Mouse (Mus musculus) cortical plate, adult 2 months (tissue): ENCODE results near the gene Elmod2. TPM values are rescaled to one million over a fixed set of nuclear protein-coding genes. Genes with fewer than 3 reads are reported as not detected.

Experiments
- H3K27ac ChIP-seq: fragments of 200-500 bp; 2 replicates; pipeline ENCODE4 v1.5.1; 2012; ENCODE audit warnings: low read length, control low read depth, inconsistent platforms; ENCODE audit not compliant: insufficient read depth
- H3K4me1 ChIP-seq: fragments of 200-500 bp; 2 replicates; pipeline ENCODE4 v1.6.1; 2011; ENCODE audit warnings: low read length; ENCODE audit not compliant: control insufficient read depth, insufficient read depth
- H3K4me3 ChIP-seq: fragments of 200-500 bp; 2 replicates; pipeline ENCODE4 v1.5.1; 2011; ENCODE audit warnings: mild to moderate bottlenecking, low read length, control low read depth; ENCODE audit not compliant: insufficient read depth
- CTCF ChIP-seq: fragments of 200-500 bp; IDR thresholded peaks from 2 replicates; pipeline ENCODE4 v1.5.1; 2011; ENCODE audit warnings: mild to moderate bottlenecking, control low read depth, low read length; ENCODE audit not compliant: insufficient read depth; ENCODE audit errors: extremely low read depth
- POLR2A ChIP-seq: fragments of 200-500 bp; IDR thresholded peaks from 2 replicates; pipeline ENCODE4 v1.6.1; 2011; ENCODE audit warnings: mild to moderate bottlenecking, low read length, control low read depth; ENCODE audit not compliant: insufficient read depth; ENCODE audit errors: extremely low read depth
- polyA plus RNA-seq: library from polyadenylated mRNA; depleted of rRNA; stranded (reverse); fragments of >200 nt; gene quantifications from 2 replicates; pipeline ENCODE4 v1.2.3, GENCODE M21; 2012; rRNA removed

The Elmod2 gene
- polyA plus RNA-seq, result 9.2 and 9.4 TPM in 2 replicates

GRCm38 (mm10) chr8:83331899-83332697 lies at the start of gene Elmod2:
Elmod2 (minus strand) TSS chr8:83332486.
- Histone ChIP-seq H3K4me3 (peak within 1 kb of the TSS; percentile 72), H3K27ac (peak within 1 kb of the TSS; percentile 34; the same call in 1 of the 2 replicates), H3K4me1 (no peaks in the 10 kb centered on the region)
- no peak for TF ChIP-seq CTCF
- peak; percentile 58; the same call in 1 of the 2 replicates for TF ChIP-seq POLR2A

GRCm38 (mm10) chr8:83381016-83381415 lies 48.7 kb upstream of the Elmod2 start:
- H3K27ac ChIP-seq, result no peak overlapping the region
- H3K4me3 ChIP-seq, result no peak overlapping the region
- H3K4me1 ChIP-seq, result no peaks in the 10 kb centered on the region
- TF ChIP-seq CTCF (no peak), POLR2A (no peak)

GRCm38 (mm10) chr8:83380141-83380540 lies 47.9 kb upstream of the Elmod2 start:
- TF ChIP-seq CTCF (no peak), POLR2A (no peak)
- Histone ChIP-seq H3K27ac (no peak overlapping the region), H3K4me1 (no peaks in the 10 kb centered on the region), H3K4me3 (no peak overlapping the region)

- Histone ChIP-seq H3K27ac (no peak overlapping the region), H3K4me1 (no peaks in the 10 kb centered on the region), H3K4me3 (no peak overlapping the region)
- TF ChIP-seq POLR2A (no peak), CTCF (no peak)
These were observed 44.9 kb upstream of the Elmod2 start for GRCm38 (mm10) chr8:83377231-83377630.

GRCm38 (mm10) chr8:83363156-83363769 lies 31.0 kb upstream of the Elmod2 start:
- H3K4me3 ChIP-seq, result no peak overlapping the region
- TF ChIP-seq POLR2A (no peak), CTCF (no peak)
- no peak overlapping the region for H3K27ac ChIP-seq
- no peaks in the 10 kb centered on the region for H3K4me1 ChIP-seq

GRCm38 (mm10) chr8:83351315-83351714 lies 19.0 kb upstream of the Elmod2 start:
- H3K4me1 ChIP-seq, result no peaks in the 10 kb centered on the region
- TF ChIP-seq CTCF, result no peak
- no peak for TF ChIP-seq POLR2A
- no peak overlapping the region for H3K27ac ChIP-seq
- H3K4me3 ChIP-seq, result no peak overlapping the region

- TF ChIP-seq CTCF (no peak), POLR2A (no peak)
- no peak within 1 kb of the TSS for H3K4me3 ChIP-seq
- H3K27ac ChIP-seq, result no peak within 1 kb of the TSS
- H3K4me1 ChIP-seq, result no peaks in the 10 kb centered on the region
These were observed 16.0 kb upstream of the Elmod2 start, which contains the start of gene Mgat4d for GRCm38 (mm10) chr8:83348263-83348662. Mgat4d (plus strand) TSS chr8:83348471.

GRCm38 (mm10) chr8:83342693-83343092 lies 10.4 kb upstream of the Elmod2 start:
- Histone ChIP-seq H3K4me1 (no peaks in the 10 kb centered on the region), H3K27ac (no peak overlapping the region), H3K4me3 (no peak overlapping the region)
- TF ChIP-seq POLR2A, result no peak
- no peak for TF ChIP-seq CTCF

- no peak for TF ChIP-seq CTCF
- no peak for TF ChIP-seq POLR2A
- Histone ChIP-seq H3K27ac (no peak overlapping the region), H3K4me1 (no peaks in the 10 kb centered on the region), H3K4me3 (no peak overlapping the region)
These were observed 9.8 kb upstream of the Elmod2 start for GRCm38 (mm10) chr8:83342076-83342475.

- peak overlapping the region; percentile 72 for H3K4me3 ChIP-seq
- no peaks in the 10 kb centered on the region for H3K4me1 ChIP-seq
- H3K27ac ChIP-seq, result no peak overlapping the region
- TF ChIP-seq POLR2A (no peak), CTCF (no peak)
These were observed 578 bp upstream of the Elmod2 start for GRCm38 (mm10) chr8:83332864-83333263.
